Mouse (Mus musculus): Measurements from ENCODE around the gene Fras1.

GRCm38 (mm10) chr5:96616954-96617646, 243.3 kb downstream of the Fras1 start:
- TF ChIP-seq CTCF (IDR thresholded peaks at IDR 0.05; ENCODE audit: low read depth, low read length) (no peak), POLR2A (IDR thresholded peaks at IDR 0.05; ENCODE audit: extremely low read depth, insufficient read depth, low read length) (no peak)
